Mouse (Mus musculus): ENCODE data around the gene Sox6.

DNA sequence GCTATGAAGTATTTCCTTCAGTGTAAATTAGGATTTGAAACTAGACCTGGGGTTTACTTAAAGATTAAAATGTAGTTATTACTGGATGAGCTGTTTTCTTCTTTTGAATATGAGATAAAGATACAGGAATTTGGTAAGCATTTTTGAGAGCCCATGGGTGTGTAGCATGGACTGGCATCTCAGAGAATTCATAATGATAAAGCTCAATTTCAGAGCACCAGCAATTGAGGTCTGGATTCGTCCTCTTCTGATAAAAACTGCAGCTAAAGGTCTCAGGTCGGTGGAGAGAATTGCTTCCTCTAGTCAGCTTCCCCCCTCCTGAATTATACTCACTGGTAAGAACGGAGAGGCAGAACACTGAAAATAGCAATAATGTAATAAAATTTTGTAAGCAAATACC is 86.4 kb downstream of the Sox6 start:
- TF ChIP-seq CTCF (IDR thresholded peaks at IDR 0.05; ENCODE audit: low read depth, low read length) = no peak
- TF ChIP-seq GATA1 (IDR thresholded peaks at IDR 0.05; ENCODE audit: borderline replicate concordance, low read length) = no peak
- no peak for TF ChIP-seq POLR2AphosphoS5 (IDR thresholded peaks at IDR 0.05; ENCODE audit: insufficient replicate concordance, low read depth, low read length)

Data from G1E (cell line).